Mouse (Mus musculus) adrenal gland, postnatal 14 days (tissue): ENCODE results near the gene Stambpl1. TPM values are rescaled to one million over a fixed set of nuclear protein-coding genes. Genes with fewer than 3 reads are reported as not detected.

Source experiments
- DNase-seq: peaks from one replicate; pipeline ENCODE4 v3.0.0; 2021; ENCODE audit warnings: mixed read lengths
- long read RNA-seq, 2 experiments: library from polyadenylated mRNA; stranded (forward); transcript quantifications; one replicate each; pipeline ENCODE4 v2.0.0; 2021
- total RNA-seq: library from RNA; stranded (reverse); gene quantifications from 2 replicates; pipeline ENCODE4 v1.2.3, GENCODE M21; 2021

Gene Stambpl1
- total RNA-seq, result 5.6 and 8.0 TPM in 2 replicates
- long read RNA-seq, experiment 1, partial matches to known transcripts, result 1 of 9 reads
- long read RNA-seq, experiment 1, other reads (novel, unspliced or antisense), result 6 of 9 reads
- long read RNA-seq, experiment 2, partial matches to known transcripts, result 0 of 4 reads
- long read RNA-seq, experiment 2, other reads (novel, unspliced or antisense), result 2 of 4 reads

DNA sequence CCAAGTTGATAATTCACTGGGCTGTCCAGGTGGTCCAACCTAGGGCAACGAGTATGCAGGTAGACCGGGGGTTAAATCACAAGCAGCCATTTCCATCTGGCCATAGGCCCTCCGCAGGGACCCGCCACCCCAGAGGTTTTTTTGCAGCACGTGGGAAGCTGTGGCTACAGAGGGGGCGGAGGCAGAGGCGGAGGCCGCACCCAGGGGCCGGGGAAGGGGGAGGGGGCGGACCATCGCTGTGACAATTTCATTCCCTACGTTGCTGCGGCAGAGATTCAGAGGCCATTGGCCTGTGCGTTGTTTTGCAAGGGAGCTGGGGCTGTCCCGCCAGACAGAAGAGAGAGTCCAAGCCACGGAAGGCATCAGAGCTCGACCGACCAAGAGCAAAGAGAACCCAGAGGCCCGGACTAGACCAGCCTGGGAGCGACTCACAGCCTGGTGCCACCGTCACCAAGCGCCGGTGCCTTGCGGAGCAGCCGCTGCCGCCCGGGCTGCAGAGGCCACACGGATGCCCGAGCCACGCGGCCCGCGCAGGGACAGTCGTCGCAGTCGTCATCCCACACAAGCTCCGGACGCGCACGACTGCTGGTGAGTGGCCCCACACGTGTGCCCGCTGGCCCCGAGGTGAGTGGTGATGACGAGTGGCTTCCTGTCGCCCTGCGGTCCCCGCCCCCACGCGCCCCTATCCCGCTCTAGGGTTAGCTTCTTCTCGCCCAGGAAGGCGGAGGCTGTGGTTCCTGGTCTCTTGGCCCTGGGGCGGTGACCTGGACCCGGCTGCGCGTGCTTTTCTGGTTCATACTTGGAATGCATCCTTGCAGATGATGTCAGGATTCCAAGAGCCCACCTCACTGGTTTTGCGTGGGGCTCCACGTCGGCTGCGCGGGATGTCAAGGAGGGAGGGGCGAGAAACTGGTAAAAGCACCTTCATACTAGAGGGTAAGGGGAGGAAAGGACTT is at the start of gene Stambpl1:
Gene Stambpl1 (plus strand): TSS at position 222 of the 956 bp plus-strand sequence.
- DNase-seq, result peak; percentile 86

DNA sequence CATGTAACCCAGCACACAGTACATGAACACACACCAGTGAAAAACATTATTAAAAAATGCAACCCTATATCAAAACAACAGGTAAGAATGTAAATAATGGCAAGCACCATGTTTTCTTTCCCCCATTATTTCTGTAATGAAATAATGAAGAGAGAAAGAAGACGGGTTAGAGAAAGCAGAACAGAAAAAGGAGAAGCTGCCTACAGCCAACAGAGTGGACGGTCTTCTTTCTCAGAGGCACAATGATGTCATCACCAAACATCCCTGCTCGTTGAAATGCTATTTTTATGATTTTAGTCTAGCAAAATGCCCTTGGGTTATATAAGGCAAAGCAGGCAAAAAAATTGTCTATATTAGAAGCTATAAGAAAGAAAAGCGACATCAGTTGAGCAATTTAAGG is 43.6 kb upstream of the Stambpl1 start:
- DNase-seq, result no peak

DNA sequence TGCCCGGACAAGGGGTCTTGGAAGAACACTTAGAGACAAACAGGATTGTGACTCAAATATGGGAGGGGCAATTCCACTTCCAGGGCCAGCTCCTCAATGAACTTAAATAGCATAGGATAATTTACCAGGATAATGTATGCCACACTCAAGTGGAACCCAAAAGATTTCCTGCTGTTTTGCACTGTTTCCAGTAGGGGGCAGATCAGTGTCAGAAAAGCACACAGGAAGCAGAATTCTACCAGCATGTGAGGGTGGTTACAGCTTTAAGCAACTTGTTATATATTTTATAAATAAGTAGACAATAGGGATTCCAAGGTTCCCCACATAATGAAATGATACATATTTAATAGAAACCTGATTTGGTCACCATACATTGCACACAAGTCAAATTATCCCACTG is 40.1 kb upstream of the Stambpl1 start:
- DNase-seq, result no peak

DNA sequence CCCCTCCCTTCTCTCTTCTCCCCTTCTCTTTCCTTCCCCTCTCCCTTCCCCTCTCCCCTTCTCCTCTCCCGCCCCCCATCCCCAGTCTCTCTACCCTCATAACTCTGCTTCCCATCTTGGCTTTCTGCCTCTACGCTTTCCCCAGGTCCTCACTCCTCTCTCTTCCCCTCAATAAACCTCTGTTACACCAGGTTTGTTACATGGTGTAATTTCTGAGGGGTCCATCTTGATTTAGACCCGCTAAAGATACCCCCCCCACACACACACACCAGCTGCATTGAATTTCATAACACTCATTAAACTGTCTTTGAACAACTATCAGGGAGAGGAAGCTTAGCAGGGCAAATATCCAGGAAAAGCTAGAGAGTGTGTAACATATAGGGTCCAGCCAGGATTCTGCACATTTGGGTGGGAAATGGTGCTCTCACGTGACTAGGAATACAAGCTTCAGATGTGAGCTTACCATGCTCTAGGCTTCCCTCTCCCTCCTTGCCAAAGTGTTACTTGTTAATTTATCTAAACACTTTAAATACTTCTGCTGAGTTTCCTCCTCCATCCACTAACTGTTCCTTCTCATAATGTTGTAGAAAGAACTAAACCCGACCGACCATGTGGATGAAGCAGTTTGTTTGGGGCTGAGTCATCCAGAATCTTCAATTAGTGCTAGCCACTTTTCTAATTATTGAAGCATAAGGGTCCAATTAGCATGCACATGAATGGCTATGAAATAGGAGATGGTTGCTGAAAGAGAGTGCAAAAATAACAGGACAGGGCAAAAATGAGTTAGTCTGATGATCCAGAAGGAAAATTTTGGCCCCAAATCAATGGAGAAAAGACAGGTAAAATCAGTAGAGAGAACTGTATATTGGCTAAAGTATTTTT is 38.5 kb upstream of the Stambpl1 start:
- no peak for DNase-seq

DNA sequence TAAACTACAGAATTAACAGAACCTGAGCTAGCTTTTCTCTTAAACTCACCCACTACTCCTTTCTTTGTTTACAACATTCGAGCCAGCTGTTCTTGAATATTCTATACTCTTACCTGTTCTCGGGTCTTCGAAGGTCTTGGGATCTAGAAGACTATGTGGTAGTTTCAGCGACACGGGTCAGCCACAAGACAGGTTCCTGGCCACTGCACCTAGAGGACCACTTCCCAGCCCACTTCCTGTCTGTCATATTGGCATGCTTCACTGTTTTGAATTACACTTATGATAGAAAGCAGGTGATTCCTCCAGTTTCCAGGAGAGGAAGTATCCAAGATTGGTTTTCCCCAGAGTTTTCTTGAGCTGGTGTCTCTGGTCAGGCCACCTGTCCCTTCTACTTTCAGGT is 29.3 kb upstream of the Stambpl1 start:
- DNase-seq, result no peak

DNA sequence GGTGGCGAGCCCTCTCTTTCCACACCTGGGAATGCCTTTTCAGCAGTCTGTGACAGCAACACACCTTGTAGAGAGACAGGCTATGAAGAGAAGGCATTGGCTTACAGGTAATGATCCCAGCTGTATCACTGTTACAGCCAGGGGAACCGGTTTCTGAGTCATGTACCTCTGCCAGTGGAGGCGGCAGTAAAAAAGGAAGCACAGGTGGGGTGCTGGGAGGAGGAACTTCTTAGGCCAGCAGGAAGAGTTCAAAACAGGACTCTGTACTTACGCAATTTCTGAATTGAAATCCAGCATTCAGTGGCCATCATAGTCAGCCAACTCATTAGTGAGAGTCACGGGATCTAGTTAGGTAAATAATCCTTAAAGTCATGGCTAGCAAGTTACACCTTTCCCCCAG is 26.1 kb upstream of the Stambpl1 start, which contains the start of gene Ankrd22:
Gene Ankrd22 (minus strand): TSS at position 163 of the 400 bp plus-strand sequence.
- DNase-seq, result no peak

DNA sequence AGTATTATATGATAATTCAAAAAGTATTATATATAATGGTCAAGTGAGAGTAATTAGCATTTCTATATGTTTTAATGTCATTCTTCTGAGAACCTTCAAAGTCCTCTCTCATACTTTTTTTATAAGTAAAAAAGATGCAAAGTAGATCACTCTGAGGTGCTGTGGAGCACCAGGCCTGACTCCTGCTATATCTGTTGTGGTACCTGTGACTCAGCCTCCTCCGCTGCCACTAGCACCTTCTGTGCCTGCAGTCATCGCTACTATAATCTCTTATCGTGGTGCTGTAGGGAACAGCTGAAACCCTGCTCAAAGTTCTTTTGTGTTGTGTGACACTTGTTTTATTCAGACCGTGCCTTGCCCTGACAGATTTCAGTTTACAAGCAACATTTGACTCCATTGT is 25.6 kb upstream of the Stambpl1 start:
- DNase-seq, result no peak

DNA sequence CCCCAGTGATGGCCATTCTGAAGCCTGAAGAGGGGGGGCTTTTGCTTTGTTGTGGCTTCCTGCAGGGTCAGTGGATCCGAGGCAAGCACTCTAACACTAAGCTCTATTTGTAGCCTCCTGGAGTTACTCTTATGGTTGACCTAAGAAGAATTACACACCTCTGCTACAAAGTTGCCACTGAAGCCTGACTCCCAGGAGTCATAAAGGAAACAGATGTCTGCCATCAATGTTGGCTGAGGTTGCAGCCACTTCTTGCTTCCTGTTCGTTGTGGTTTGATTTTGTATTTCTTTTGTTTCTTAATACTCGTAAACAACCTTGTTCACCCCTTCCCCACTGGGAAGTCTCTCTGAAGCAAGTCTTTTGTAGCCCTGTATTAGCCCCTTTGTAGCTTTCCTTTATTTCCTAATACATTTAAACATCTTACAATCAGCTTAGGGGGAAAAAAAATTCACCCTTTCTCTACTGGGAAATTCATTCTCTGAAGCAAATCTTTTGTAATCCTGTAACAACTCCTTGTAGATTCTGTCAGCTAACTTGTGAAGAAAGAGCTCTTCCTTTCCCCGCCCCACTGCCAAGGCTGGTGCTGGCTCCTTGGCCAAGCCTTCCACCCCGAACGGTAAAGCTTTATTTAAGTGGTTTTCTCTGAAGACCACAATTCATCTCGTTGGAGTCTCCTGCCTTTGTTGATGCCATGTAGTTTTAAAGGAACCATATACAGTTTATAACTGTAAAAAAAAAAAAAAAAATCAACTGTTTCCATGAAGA is 23.9 kb upstream of the Stambpl1 start:
- DNase-seq, result no peak

DNA sequence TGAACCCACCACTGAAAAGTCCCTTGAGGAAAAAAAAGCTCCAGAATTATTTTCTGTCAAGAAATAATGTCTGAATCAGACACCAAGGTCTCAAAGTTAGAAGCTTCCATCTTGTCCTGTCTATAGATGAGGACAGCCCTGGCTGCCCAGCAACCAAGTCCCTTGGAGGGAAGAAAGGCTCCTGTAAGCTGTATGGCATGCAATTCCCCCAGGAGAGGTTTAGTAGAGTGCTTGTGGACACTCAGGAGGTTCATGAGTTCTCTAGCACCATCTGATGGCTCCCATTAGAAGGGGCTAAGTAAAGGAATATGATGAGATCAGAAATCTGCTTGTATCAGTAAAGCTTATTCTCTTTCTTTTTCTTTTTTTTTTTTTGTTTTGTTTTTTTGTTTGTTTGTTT is 22.9 kb upstream of the Stambpl1 start:
- no peak for DNase-seq

DNA sequence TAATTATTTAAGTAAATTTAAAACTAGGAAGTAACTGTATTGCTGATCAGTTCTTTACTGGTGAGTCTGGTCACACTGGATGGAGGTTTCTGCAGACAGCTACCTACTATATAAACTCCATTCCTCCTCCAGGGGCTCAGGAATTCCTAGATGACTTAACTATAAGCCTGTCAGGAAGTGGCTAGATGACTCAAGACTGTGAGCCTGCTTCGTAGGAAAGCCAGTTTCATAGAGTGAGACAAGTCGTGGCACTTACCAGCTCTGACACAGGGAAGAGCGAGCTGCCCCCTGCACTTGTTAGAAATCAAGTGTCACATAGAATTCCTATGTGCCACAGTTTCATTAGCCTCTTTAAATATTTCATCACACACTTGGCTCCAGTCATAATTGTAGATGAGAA is 20.9 kb upstream of the Stambpl1 start:
- no peak for DNase-seq

DNA sequence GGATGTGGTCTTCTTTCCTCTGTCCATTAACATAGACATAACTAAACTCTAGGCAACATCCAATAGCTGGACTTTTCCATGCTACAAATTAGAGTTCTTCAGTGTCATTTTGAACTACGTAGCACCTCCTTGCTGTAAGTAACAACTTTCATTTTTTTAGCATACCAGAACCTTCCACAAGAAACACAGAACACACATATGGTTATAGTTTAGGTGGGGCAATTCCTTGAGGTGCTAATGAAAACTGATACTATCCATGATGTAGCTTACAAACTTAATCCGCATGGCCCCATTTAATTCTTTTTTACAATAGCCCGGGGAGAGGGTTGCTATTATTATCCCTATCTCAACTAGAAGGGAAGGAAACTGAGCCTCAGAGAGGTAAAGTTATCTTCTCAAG is 18.0 kb upstream of the Stambpl1 start:
- DNase-seq, result no peak

DNA sequence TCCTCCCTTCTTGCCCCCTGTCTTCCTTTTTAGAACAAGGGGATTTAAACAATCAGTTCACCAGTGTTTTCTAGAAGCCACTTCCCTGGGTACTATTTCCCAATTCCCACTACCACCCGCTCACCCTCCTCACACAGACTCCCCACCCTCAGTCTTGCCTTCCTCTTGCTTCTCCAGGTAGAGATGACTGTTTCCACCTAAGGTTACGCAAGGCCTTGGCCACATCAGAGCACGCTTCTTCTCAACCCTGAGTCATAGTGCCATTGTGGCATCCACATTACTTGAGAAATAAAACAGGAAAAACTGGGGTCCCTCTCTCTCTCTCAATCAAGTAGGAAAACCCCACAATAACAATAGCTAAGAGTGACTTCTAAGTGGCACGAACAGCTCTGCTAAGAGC is 12.9 kb upstream of the Stambpl1 start:
- no peak for DNase-seq

DNA sequence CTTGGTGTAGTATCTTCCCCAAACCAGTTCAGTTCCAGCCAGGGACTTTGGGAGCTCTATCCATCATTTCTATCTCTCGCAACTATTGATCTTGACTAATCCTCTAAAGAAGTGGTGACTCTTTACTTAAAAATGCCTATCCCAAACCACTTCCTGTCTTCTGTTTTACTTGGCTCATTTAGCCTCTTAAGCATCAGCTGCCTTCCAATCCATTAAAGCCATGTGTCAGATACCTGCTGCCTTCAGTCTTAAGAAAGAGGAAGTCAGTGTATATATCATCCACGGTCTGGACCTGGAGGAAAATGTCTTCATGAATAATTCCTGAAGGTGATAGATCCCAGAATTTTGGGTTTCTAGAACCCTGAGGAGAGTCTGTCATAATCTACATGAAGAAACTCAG is 11.7 kb upstream of the Stambpl1 start:
- DNase-seq, result no peak

DNA sequence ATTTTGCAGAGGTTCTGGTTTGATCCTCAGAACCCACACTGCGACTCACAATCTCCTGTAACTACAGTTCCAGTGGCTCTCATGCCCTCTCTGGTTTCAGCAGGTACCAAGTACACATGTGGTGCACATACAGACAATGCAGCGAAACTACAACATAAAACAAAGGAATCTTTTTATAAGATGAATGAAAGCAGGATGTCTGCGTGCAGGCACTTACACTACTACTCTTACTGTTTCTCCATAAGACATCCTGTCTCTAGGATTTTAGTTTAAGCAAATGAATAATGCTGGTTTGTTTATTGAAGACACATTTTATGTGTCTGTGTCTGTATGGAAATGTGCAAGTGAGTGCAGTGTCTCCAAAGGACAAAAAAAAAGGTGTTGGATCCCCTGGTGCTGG is 10.8 kb upstream of the Stambpl1 start:
- no peak for DNase-seq

DNA sequence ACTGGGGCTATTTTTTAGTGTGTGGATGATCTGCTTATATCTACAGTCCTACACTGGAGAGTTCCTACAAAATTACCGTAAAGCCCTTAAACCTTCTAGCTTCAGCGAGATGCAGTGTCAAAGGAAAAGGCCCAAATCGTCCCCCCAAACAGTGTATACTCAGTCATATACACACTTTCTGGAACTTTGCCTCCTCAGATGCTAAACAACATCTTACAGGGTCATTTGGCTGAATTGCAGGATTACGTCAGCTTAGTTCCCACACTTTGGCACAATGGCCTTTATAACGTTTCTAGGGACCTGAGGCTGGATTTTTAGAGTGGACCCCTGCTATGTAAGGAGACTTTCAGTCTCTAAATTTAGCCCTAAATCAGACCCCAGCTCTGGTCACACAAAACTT is 9.5 kb upstream of the Stambpl1 start:
- DNase-seq, result no peak

DNA sequence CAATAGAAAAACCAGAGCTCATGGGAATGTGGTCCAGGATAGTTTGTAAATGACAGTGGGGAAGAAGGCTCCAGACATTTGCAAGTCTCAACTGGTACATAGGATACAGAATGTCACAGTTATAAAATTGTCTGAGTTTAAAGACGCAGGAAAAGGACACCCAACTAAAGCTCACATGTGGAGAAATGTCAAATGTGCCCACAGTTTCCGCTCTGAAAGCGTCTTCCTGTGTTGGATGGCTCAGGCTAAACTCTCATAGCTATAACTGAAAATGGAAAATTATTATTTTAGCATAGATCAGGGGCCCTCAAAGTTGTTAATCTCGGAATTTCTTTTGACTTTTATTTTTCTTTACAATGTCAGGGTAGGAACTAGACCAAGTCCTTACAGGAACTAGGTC is 5.2 kb upstream of the Stambpl1 start:
- no peak for DNase-seq

DNA sequence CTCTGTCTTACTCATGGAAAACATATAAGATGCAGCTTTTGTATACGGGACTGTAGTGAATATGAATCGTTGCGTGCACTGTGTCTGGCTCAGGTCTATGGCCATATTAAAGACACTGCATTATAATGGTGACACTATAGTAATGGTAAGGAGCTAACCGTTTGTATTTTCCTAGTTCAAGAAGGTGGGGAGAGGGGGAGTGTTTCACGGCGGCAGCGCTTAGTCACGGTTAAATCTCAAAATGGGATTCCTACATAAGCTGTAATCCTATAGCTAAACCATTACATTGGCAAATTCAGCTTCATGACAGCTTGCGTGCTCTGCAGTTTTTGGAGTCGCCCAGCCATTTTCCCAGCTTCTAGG is 403 bp upstream of the Stambpl1 start:
- no peak for DNase-seq

DNA sequence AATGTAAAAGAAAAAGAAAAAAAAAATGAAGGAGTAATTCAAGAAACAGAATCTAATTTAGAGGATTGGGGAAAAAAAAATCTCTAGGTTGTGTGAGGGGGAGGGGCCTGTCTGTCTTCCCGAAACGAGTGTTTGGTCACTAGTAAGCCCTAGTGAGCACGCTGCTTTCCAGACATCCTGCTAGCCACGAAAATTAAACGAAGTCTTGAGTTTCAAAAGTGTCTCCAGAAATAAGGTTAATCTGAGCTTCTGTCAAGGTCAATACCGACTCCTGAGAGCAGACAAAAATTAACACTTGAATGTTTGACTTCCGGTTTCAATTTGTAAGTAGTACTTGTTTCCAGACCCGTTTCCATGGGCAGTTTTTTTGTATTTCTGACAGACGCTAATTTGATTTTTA is 1.1 kb downstream of the Stambpl1 start:
- peak; percentile 57 for DNase-seq

DNA sequence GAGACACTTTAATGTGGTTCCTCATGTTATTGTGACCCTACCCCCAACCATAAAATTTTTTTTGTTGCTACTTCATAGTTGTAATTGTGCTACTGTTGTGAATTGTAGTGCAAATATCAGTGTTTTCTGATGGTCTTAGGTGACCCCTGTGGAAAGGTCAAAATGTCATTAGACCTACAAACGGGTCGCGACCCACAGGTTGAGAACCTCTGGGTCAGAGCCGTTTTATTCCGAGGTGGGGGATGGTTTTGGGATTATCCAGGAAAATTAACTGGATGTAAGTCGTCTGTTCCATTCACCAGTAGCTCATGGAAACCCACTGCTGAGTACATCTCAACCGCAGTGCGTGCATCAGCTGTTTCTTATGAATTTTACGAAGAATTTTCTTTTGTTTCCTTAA is 1.7 kb downstream of the Stambpl1 start:
- DNase-seq, result no peak

DNA sequence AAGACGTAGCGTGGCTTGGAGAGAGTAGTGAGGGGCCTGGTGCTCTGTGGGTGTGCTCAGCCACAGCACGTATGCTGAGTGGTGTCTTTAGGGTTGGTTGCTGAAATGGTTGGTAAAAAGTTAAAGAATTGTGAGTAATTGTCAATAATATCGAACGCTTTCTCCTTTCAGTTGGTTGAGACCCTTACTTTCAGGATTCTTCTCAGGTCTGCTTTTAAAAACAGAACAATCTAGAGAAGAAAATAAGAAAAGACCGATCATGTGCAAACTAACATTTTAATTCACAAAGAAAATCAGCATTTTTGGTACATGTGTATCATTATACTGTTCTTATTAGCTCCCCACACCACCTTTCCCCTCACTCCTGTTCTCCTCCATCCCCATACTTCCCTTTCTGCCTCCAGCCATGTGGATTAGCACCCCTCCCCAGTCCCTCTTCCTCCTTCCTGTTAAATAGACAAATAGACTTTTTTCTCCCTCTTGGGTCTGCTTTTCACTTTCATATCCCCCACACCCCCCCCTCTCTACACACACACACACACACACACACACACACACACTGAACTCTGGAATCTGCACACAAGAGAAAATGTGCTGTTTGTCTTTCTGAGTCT is 2.2 kb downstream of the Stambpl1 start:
- DNase-seq, result no peak

DNA sequence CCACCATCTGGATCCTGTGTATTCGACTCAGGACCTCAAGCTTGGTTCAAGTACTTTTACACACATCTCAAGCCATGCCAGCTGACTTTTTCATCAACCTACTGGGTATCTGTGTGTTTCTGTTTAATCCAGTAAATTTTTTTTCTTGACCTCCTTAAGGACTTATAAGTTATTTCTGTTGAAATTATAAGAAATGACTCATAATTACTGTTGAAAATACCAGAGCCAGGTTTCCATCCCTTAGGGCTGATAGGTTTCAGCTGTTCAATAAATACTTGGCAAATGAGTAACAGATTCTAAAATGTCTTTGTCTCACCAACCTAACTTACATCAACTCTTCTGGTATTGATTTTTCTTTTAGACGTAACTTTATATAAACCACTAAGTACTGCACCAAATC is 3.0 kb downstream of the Stambpl1 start:
- DNase-seq, result no peak

DNA sequence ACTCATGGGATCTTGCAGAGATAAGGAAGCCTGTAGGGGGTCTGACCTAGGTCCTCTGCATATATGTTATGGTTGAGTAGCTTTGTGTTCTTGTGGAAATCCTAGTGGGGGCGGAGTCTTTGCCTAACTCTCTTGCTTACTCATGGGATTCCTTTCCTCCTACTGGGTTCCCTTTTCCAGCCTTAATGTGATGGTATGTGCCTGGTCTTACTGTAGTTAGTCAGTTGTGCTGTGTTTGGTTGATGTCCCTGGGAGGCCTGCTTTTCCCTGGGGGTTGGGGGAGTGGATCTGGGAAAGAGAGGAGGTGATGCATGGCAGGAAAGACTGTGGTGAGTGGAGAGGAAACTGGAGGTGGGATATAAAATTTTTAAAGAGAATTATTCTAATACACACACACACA is 6.0 kb downstream of the Stambpl1 start:
- no peak for DNase-seq
